Mouse (Mus musculus): ENCODE data around the gene F10. TPM values are rescaled to one million over a fixed set of nuclear protein-coding genes. Genes with fewer than 3 reads are reported as not detected.

The F10 gene
- polyA plus RNA-seq (2014; fragmentation: Nextera tagmentation; extraction: Ambion mirVana), result 0.88 and 1.4 TPM in 2 replicates

GRCm38 (mm10) chr8:13037015-13037414 lies at the start of gene F10:
TSS of gene F10 (plus strand) at chr8:13037308.
- ATAC-seq (ENCODE audit: insufficient number of reproducible peaks, insufficient read depth, low FRiP score, low read depth), result no peak
- Histone ChIP-seq H3K4me2 (replicated peaks; ENCODE audit: low read depth, low read length) (no peak within 1 kb of the TSS), H3K4me3 (ENCODE audit: low read depth, low read length) (no peak within 1 kb of the TSS), H3K4me1 (ENCODE audit: control insufficient read depth, insufficient read depth, low read length) (no peaks in the 10 kb centered on the region), H3K27me3 (ENCODE audit: control insufficient read depth, insufficient read depth, low read length) (no peaks in the 10 kb centered on the region), H3K27ac (ENCODE audit: low read length) (no peak within 1 kb of the TSS), H3K9ac (replicated peaks; ENCODE audit: low read depth, low read length) (no peak within 1 kb of the TSS), H3K9me3 (ENCODE audit: control insufficient read depth, low read depth, low read length) (no peaks in the 10 kb centered on the region), H3K36me3 (ENCODE audit: control insufficient read depth, insufficient read depth, low read length) (no peaks in the 10 kb centered on the region)
- 67% methylated on average over 7 of the region's 7 CpGs for WGBS

DNA sequence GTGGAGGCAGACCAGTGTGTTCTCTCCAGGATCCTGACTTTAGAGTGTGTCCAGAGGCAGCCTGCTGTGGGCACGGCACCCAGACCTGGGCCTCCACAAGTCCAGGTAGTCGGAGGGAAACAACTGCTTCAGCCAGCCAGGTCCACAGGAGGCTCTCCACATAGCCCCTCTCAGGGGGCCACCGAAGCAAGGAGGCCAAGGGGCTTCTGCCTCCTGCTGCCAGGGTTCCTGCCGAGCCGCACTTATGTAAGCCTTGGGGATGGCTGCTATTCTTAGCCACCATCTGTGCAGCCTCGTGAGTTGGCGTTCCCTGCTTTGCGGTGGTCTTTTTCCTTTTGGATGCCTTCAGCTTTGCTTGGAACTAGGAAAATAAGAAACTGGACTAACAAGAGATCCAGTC lies 49.5 kb upstream of the F10 start:
- no peaks in the 10 kb centered on the region for H3K9me3 ChIP-seq (ENCODE audit: control insufficient read depth, low read depth, low read length)
- no peak overlapping the region for H3K9ac ChIP-seq (replicated peaks; ENCODE audit: low read depth, low read length)
- no peaks in the 10 kb centered on the region for H3K27me3 ChIP-seq (ENCODE audit: control insufficient read depth, insufficient read depth, low read length)
- ATAC-seq (ENCODE audit: insufficient number of reproducible peaks, insufficient read depth, low FRiP score, low read depth), result no peak
- H3K27ac ChIP-seq (ENCODE audit: low read length), result no peak overlapping the region
- no peak overlapping the region for H3K4me3 ChIP-seq (ENCODE audit: low read depth, low read length)
- H3K4me2 ChIP-seq (replicated peaks; ENCODE audit: low read depth, low read length), result no peak overlapping the region
- no peaks in the 10 kb centered on the region for H3K36me3 ChIP-seq (ENCODE audit: control insufficient read depth, insufficient read depth, low read length)
- 86% methylated on average over 8 of the region's 8 CpGs for WGBS
- H3K4me1 ChIP-seq (ENCODE audit: control insufficient read depth, insufficient read depth, low read length), result no peaks in the 10 kb centered on the region

GRCm38 (mm10) chr8:12988722-12989430 lies 48.2 kb upstream of the F10 start:
- H3K9ac ChIP-seq (replicated peaks; ENCODE audit: low read depth, low read length), result no peak overlapping the region
- no peaks in the 10 kb centered on the region for H3K27me3 ChIP-seq (ENCODE audit: control insufficient read depth, insufficient read depth, low read length)
- H3K27ac ChIP-seq (ENCODE audit: low read length), result no peak overlapping the region
- ATAC-seq (ENCODE audit: insufficient number of reproducible peaks, insufficient read depth, low FRiP score, low read depth), result no peak; the same call in 1 of the 2 replicates
- 77% methylated on average over 13 of the region's 13 CpGs for WGBS
- no peaks in the 10 kb centered on the region for H3K9me3 ChIP-seq (ENCODE audit: control insufficient read depth, low read depth, low read length)
- H3K4me2 ChIP-seq (replicated peaks; ENCODE audit: low read depth, low read length), result no peak overlapping the region
- H3K36me3 ChIP-seq (ENCODE audit: control insufficient read depth, insufficient read depth, low read length), result no peaks in the 10 kb centered on the region
- no peaks in the 10 kb centered on the region for H3K4me1 ChIP-seq (ENCODE audit: control insufficient read depth, insufficient read depth, low read length)
- H3K4me3 ChIP-seq (ENCODE audit: low read depth, low read length), result no peak overlapping the region

DNA sequence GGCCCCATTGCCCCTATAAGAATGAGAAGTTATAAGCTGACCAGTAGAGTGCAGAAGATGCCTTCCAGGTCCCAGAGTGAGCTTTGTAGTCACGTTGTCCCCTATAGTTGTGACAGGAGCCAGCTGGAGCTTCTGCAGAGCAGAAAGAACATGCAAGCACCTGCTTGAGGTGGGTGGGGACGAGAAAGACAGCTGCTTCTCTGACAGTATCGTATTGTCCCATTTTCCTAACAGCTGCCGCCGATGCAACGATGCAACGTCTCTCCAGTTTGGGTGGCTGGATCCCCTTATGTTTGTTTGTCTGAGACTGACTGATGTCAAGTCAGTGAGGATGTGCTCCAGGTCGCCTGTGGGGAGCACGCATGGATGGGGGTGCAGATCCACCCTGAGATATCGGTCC lies 45.7 kb upstream of the F10 start:
- no peaks in the 10 kb centered on the region for H3K9me3 ChIP-seq (ENCODE audit: control insufficient read depth, low read depth, low read length)
- no peaks in the 10 kb centered on the region for H3K36me3 ChIP-seq (ENCODE audit: control insufficient read depth, insufficient read depth, low read length)
- 72% methylated on average over 10 of the region's 10 CpGs for WGBS
- H3K4me1 ChIP-seq (ENCODE audit: control insufficient read depth, insufficient read depth, low read length), result peaks cover 8% of the 10 kb centered on the region; the same call in 1 of the 2 replicates
- H3K9ac ChIP-seq (replicated peaks; ENCODE audit: low read depth, low read length), result no peak overlapping the region
- no peak for ATAC-seq (ENCODE audit: insufficient number of reproducible peaks, insufficient read depth, low FRiP score, low read depth)
- no peak overlapping the region for H3K27ac ChIP-seq (ENCODE audit: low read length)
- H3K4me2 ChIP-seq (replicated peaks; ENCODE audit: low read depth, low read length), result no peak overlapping the region
- H3K27me3 ChIP-seq (ENCODE audit: control insufficient read depth, insufficient read depth, low read length), result no peaks in the 10 kb centered on the region
- no peak overlapping the region for H3K4me3 ChIP-seq (ENCODE audit: low read depth, low read length)

- no peak overlapping the region for H3K4me3 ChIP-seq (ENCODE audit: low read depth, low read length)
- H3K4me1 ChIP-seq (ENCODE audit: control insufficient read depth, insufficient read depth, low read length), result peaks cover 22% of the 10 kb centered on the region; the same call in 1 of the 2 replicates
- no peak overlapping the region for H3K4me2 ChIP-seq (replicated peaks; ENCODE audit: low read depth, low read length)
- no peak for ATAC-seq (ENCODE audit: insufficient number of reproducible peaks, insufficient read depth, low FRiP score, low read depth)
- 72% methylated on average over 5 of the region's 5 CpGs for WGBS
- H3K9me3 ChIP-seq (ENCODE audit: control insufficient read depth, low read depth, low read length), result no peaks in the 10 kb centered on the region
- no peak overlapping the region for H3K27ac ChIP-seq (ENCODE audit: low read length)
- H3K27me3 ChIP-seq (ENCODE audit: control insufficient read depth, insufficient read depth, low read length), result no peaks in the 10 kb centered on the region
- peaks cover 5% of the 10 kb centered on the region; the same call in 1 of the 2 replicates for H3K36me3 ChIP-seq (ENCODE audit: control insufficient read depth, insufficient read depth, low read length)
- no peak overlapping the region for H3K9ac ChIP-seq (replicated peaks; ENCODE audit: low read depth, low read length)
These were observed 42.6 kb upstream of the F10 start for GRCm38 (mm10) chr8:12994468-12994867.

GRCm38 (mm10) chr8:12995481-12995880 lies 41.6 kb upstream of the F10 start:
- Histone ChIP-seq H3K36me3 (ENCODE audit: control insufficient read depth, insufficient read depth, low read length) (peaks cover 5% of the 10 kb centered on the region; the same call in 1 of the 2 replicates), H3K27me3 (ENCODE audit: control insufficient read depth, insufficient read depth, low read length) (no peaks in the 10 kb centered on the region), H3K9me3 (ENCODE audit: control insufficient read depth, low read depth, low read length) (no peaks in the 10 kb centered on the region), H3K4me2 (replicated peaks; ENCODE audit: low read depth, low read length) (no peak overlapping the region), H3K4me3 (ENCODE audit: low read depth, low read length) (no peak overlapping the region), H3K9ac (replicated peaks; ENCODE audit: low read depth, low read length) (no peak overlapping the region), H3K27ac (ENCODE audit: low read length) (no peak overlapping the region), H3K4me1 (ENCODE audit: control insufficient read depth, insufficient read depth, low read length) (peaks cover 22% of the 10 kb centered on the region; the same call in 1 of the 2 replicates)
- ATAC-seq (ENCODE audit: insufficient number of reproducible peaks, insufficient read depth, low FRiP score, low read depth), result no peak
- WGBS, result 50% methylated on average over 5 of the region's 5 CpGs

DNA sequence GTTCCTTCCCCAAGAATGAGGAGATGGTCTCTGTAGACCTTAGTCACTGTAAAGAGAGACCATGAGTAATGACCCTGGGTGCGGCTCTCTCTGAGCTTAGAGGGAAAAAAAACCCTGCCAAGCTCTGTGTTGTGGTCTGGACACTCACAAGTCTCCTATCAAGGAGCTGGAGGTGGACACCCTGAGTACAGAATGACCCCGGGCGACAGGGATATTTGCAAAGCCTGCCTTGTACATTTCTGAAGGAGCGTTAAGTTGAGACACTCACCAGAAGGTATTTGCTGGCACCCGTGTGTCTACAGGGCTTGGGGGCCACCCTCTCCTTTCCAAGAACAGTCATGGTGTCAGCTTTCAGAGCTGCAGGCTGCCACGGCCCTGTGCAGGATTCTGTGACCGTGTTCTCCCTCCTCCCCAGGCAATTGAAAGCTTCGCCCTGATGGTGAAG lies 40.3 kb upstream of the F10 start:
- 37% methylated on average over 8 of the region's 8 CpGs for WGBS

DNA sequence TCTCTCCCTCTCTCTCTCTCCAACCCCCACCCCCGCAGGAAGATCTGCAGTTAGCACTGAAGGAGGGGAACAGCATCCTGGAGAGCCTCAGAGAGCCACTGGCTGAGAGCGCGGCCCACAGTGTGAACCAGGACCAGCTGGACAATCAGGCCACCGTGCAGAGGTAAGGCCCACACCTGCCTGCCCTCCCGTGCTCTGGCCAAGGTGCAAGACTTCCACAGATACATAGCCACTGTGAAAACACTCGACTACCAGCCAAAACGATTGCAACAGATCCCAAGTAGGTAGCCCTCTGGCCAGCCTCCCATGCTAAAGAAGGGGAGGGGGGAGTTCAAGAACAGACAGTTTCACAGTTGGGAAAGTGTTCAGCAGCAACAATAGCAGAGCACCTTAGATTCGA lies 38.8 kb upstream of the F10 start:
- no peaks in the 10 kb centered on the region for H3K9me3 ChIP-seq (ENCODE audit: control insufficient read depth, low read depth, low read length)
- H3K9ac ChIP-seq (replicated peaks; ENCODE audit: low read depth, low read length), result no peak overlapping the region
- no peak overlapping the region for H3K4me2 ChIP-seq (replicated peaks; ENCODE audit: low read depth, low read length)
- H3K27me3 ChIP-seq (ENCODE audit: control insufficient read depth, insufficient read depth, low read length), result no peaks in the 10 kb centered on the region
- ATAC-seq (ENCODE audit: insufficient number of reproducible peaks, insufficient read depth, low FRiP score, low read depth), result no peak
- no peak overlapping the region for H3K27ac ChIP-seq (ENCODE audit: low read length)
- H3K4me3 ChIP-seq (ENCODE audit: low read depth, low read length), result no peak overlapping the region
- WGBS, result 59% methylated on average over 7 of the region's 8 CpGs
- peaks cover 10% of the 10 kb centered on the region for H3K36me3 ChIP-seq (ENCODE audit: control insufficient read depth, insufficient read depth, low read length)
- H3K4me1 ChIP-seq (ENCODE audit: control insufficient read depth, insufficient read depth, low read length), result peaks cover 22% of the 10 kb centered on the region; the same call in 1 of the 2 replicates

More for the DNA sequence above, 40.3 kb upstream of the F10 start:
- no peaks in the 10 kb centered on the region for H3K9me3 ChIP-seq (ENCODE audit: control insufficient read depth, low read depth, low read length)
- peaks cover 22% of the 10 kb centered on the region; the same call in 1 of the 2 replicates for H3K4me1 ChIP-seq (ENCODE audit: control insufficient read depth, insufficient read depth, low read length)
- H3K9ac ChIP-seq (replicated peaks; ENCODE audit: low read depth, low read length), result no peak overlapping the region
- ATAC-seq (ENCODE audit: insufficient number of reproducible peaks, insufficient read depth, low FRiP score, low read depth), result no peak
- H3K36me3 ChIP-seq (ENCODE audit: control insufficient read depth, insufficient read depth, low read length), result peaks cover 9% of the 10 kb centered on the region
- H3K27me3 ChIP-seq (ENCODE audit: control insufficient read depth, insufficient read depth, low read length), result no peaks in the 10 kb centered on the region
- no peak overlapping the region for H3K4me2 ChIP-seq (replicated peaks; ENCODE audit: low read depth, low read length)
- H3K4me3 ChIP-seq (ENCODE audit: low read depth, low read length), result no peak overlapping the region
- H3K27ac ChIP-seq (ENCODE audit: low read length), result peak overlapping the region; percentile 15; the same call in 1 of the 2 replicates
